ENCODE assay signal across 13 mouse cellular contexts in genomic region chr8:3375748-3376147, GRCm38 (mm10). TPM values are rescaled to one million over a fixed set of nuclear protein-coding genes. Genes with fewer than 3 reads are reported as not detected.
DNase-seq lines count a peak whose midpoint lies in the region; ATAC-seq and TF ChIP-seq lines count a peak whose summit lies in the region.
"Had no signal": no experiment of that assay in that cellular context is flagged by ENCODE, and none has a peak within 500 bp of the region (broad histone marks: within the 10 kb centered on the region; RNA-seq: fewer than 3 reads in every experiment).

No protein-coding gene starts in this region.

- TF ChIP-seq POLR2A in liver, adult 2 months (IDR thresholded peaks at IDR 0.05; ENCODE audit: extremely low read depth, insufficient read depth, low read length), result no peak

- in situ Hi-C loops in Patski (cut with MboI; ENCODE audit: low pct_unique_long_range_greater_than_20kb), result no loop called here

- no peaks in the 10 kb centered on the region for H3K27me3 ChIP-seq in liver, adult 2 months (ENCODE audit: control insufficient read depth, insufficient read depth, low read length)
- H3K27me3 ChIP-seq in liver, embryonic 11.5 days (replicated peaks; ENCODE audit: control insufficient read depth, insufficient read depth, low read length), result no peaks in the 10 kb centered on the region
- peaks cover 8% of the 10 kb centered on the region for H3K27me3 ChIP-seq in Patski
- H3K27me3 ChIP-seq in kidney, embryonic 16.5 days (ENCODE audit: insufficient read depth, low read length), result no peaks in the 10 kb centered on the region

- H3K4me3 ChIP-seq in liver, adult 2 months (ENCODE audit: insufficient read depth, low read depth, low read length), result no peak overlapping the region
- H3K4me3 ChIP-seq in liver, embryonic 11.5 days (ENCODE audit: low read depth, low read length), result no peak overlapping the region
- no peak overlapping the region for H3K4me3 ChIP-seq in kidney, embryonic 16.5 days (ENCODE audit: low read length)
- H3K4me3 ChIP-seq: erythroblast, embryonic 14.5 days had no signal

- TF ChIP-seq CTCF in liver, adult 2 months (IDR thresholded peaks at IDR 0.05; ENCODE audit: low read depth, low read length), result peak; percentile 46
- peak; percentile 54 for TF ChIP-seq CTCF in Patski (IDR thresholded peaks at IDR 0.05)

- H3K4me2 ChIP-seq in liver, embryonic 11.5 days, result no peak overlapping the region
- H3K4me2 ChIP-seq in kidney, embryonic 16.5 days (replicated peaks; ENCODE audit: low read depth, low read length), result no peak overlapping the region

- CTCF ChIA-PET in Patski (lab: Charles Lee), result no interaction called here

- H3K36me3 ChIP-seq in liver, adult 2 months (ENCODE audit: control insufficient read depth, insufficient read depth, low read length), result no peaks in the 10 kb centered on the region
- H3K36me3 ChIP-seq in liver, embryonic 11.5 days (ENCODE audit: control insufficient read depth, insufficient read depth, low read length), result no peaks in the 10 kb centered on the region
- no peaks in the 10 kb centered on the region for H3K36me3 ChIP-seq in kidney, embryonic 16.5 days (ENCODE audit: insufficient read depth, low read length)

- no peaks in the 10 kb centered on the region for H3K4me1 ChIP-seq in liver, adult 2 months (ENCODE audit: control insufficient read depth, insufficient read depth, low read length)
- no peaks in the 10 kb centered on the region for H3K4me1 ChIP-seq in liver, embryonic 11.5 days (replicated peaks; ENCODE audit: control insufficient read depth, insufficient read depth, low read length)
- H3K4me1 ChIP-seq in kidney, embryonic 16.5 days (ENCODE audit: insufficient read depth, low read length), result no peaks in the 10 kb centered on the region

- H3K79me2 ChIP-seq in liver, adult 2 months (ENCODE audit: control insufficient read depth, insufficient read depth, low read length), result no peaks in the 10 kb centered on the region

- POLR2A ChIA-PET in Patski (lab: Charles Lee), result no interaction called here

- DNase-seq in liver, adult 2 months (ENCODE audit: extremely low read depth, low read depth, low spot score), result no peak
- no peak for DNase-seq in liver, embryonic 11.5 days (ENCODE audit: low spot score)
- peak; percentile 62 for DNase-seq in CD4-positive, CD25-positive, alpha-beta regulatory T cell, adult 2 months (ENCODE audit: low read depth, low spot score)
- DNase-seq in Patski (ENCODE audit: low read depth, low spot score), result no peak
- peak; percentile 58 for DNase-seq in naive thymus-derived CD4-positive, alpha-beta T cell, adult 2 months (ENCODE audit: low read depth)
- DNase-seq in layer of hippocampus, postnatal 14 days (ENCODE audit: low spot score in 2 of 2), result no peak
- DNase-seq in gastrocnemius, adult 8-10 months (ENCODE audit: low spot score in 2 of 2), result no peak
- DNase-seq: kidney, postnatal 14 days had no signal

- H3K27ac ChIP-seq in liver, adult 2 months (replicated peaks; ENCODE audit: insufficient read depth, low read depth, low read length), result no peak overlapping the region
- no peak overlapping the region for H3K27ac ChIP-seq in liver, embryonic 11.5 days (ENCODE audit: low read depth, low read length)
- no peak overlapping the region for H3K27ac ChIP-seq in kidney, embryonic 16.5 days (ENCODE audit: low read length)
- H3K27ac ChIP-seq: macrophage had no signal

- no peak overlapping the region for H3K9ac ChIP-seq in liver, adult 2 months (ENCODE audit: low read depth, low read length)
- H3K9ac ChIP-seq in liver, embryonic 11.5 days (ENCODE audit: low read depth, low read length), result no peak overlapping the region
- H3K9ac ChIP-seq in kidney, embryonic 16.5 days (replicated peaks; ENCODE audit: low read length), result no peak overlapping the region

- no peaks in the 10 kb centered on the region for H3K9me3 ChIP-seq in liver, embryonic 11.5 days (ENCODE audit: control insufficient read depth, low read length)
- no peaks in the 10 kb centered on the region for H3K9me3 ChIP-seq in kidney, embryonic 16.5 days (ENCODE audit: low read length)

- no peak for ATAC-seq in liver, embryonic 11.5 days (replicated peaks; ENCODE audit: low FRiP score)
- ATAC-seq in Patski, result no peak
- no peak for ATAC-seq in kidney, embryonic 16.5 days (ENCODE audit: low FRiP score, low TSS enrichment)

RNA-seq across cellular contexts. Expression of gene Arhgef18, which starts 17.1 kb away (rescaled TPM):
- 9.7 and 10.7 TPM in 2 replicates for total RNA-seq in liver, adult 2 months (2014; rRNA removed)
- 15.6 and 15.8 TPM in 2 replicates for polyA plus RNA-seq in liver, adult 2 months (2012; rRNA removed)
- polyA plus RNA-seq in liver, embryonic 11.5 days (2014; fragmentation: Nextera tagmentation; extraction: Ambion mirVana), result 5.2 and 6.4 TPM in 2 replicates
- 37.0 TPM for polyA plus RNA-seq in Patski (2021)
- 10 to 100 TPM; 34.5 to 39.5 TPM for total RNA-seq in layer of hippocampus, postnatal 14 days (2021)
- polyA plus RNA-seq in kidney, embryonic 16.5 days (2015; fragmentation: Nextera tagmentation; extraction: Ambion mirVana), result 11.6 and 12.1 TPM in 2 replicates
- total RNA-seq in gastrocnemius, adult 8-10 months (2022), result 10 to 100 TPM in 1 of 4 experiments, 1 to 10 TPM in 3; 7.4 to 11.5 (median 9.2) TPM

RNA-seq across cellular contexts. Expression of gene A430078G23Rik, which starts 22.5 kb away (rescaled TPM):
- total RNA-seq in liver, adult 2 months (2014; rRNA removed), result 0.34 and 0.74 TPM in 2 replicates
- polyA plus RNA-seq in liver, adult 2 months (2012; rRNA removed), result 0.11 and 0.53 TPM in 2 replicates
- polyA plus RNA-seq in liver, embryonic 11.5 days (2014; fragmentation: Nextera tagmentation; extraction: Ambion mirVana), result 0.32 and 0.40 TPM in 2 replicates
- polyA plus RNA-seq in Patski (2021), result not detected
- total RNA-seq in layer of hippocampus, postnatal 14 days (2021), result under 1 TPM; 0.14 to 0.36 TPM
- polyA plus RNA-seq in kidney, embryonic 16.5 days (2015; fragmentation: Nextera tagmentation; extraction: Ambion mirVana), result 0.16 and 0.19 TPM in 2 replicates
- total RNA-seq in gastrocnemius, adult 8-10 months (2022), result not detected
- total RNA-seq: left cerebral cortex, postnatal 10 days had no signal
- polyA plus RNA-seq: erythroblast, embryonic 14.5 days; heart, postnatal 0 days had no signal

Comparison
In these comparisons a context has a peak if more than half of its experiments do, and no peak if none do; other contexts are left out.
1. DNase-seq: peak in CD4-positive, CD25-positive, alpha-beta regulatory T cell, adult 2 months (single experiment) and naive thymus-derived CD4-positive, alpha-beta T cell, adult 2 months (single experiment); none in liver, adult 2 months (single experiment), liver, embryonic 11.5 days (single experiment), Patski (single experiment), layer of hippocampus, postnatal 14 days (0 of 2) and gastrocnemius, adult 8-10 months (0 of 2).